Mouse (Mus musculus): ENCODE results near the gene Acad10.

Acad10 gene

GRCm38 (mm10) chr5:121595758-121596157 is 64.6 kb downstream of the Acad10 start:
- no peak for DNase-seq

- no peak for DNase-seq
These were observed 65.5 kb downstream of the Acad10 start for GRCm38 (mm10) chr5:121594714-121595313.

GRCm38 (mm10) chr5:121593451-121594401 is 66.6 kb downstream of the Acad10 start, which contains the start of gene Aldh2:
Gene Aldh2, minus strand, starts transcription at chr5:121593824.
- peak; percentile 70 to 71 for DNase-seq

DNA sequence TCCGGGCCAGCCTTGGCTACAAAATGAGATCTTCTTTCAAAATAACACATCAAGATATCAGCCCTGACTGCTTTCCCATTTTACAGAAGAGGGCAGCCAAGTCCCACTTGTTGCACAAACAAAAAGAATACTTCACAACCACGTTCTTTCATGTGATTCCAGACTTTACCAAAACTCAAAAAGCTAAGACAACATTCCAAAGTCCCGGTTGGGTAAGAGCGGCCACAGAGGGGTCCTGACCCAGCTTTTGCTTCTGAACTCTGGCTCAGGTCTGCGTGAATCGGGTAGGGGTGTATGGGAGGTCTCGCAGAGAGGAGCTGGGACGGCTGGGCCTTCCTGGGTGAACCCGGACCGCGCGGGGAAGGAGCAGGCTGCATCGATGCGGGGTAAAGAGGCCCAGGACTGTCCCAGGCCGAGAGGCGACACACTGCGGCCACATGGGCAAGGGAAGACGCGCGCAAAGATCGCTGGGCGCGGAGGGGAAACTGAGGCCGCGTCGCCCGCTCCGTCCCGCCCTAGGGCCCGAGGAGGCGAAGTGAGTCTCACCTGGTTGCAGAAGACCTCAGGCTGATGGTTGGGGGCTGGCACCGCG is 67.4 kb downstream of the Acad10 start:
- DNase-seq = peak in 1 of 2 experiments; percentile 10

- DNase-seq = no peak
These were observed 68.1 kb downstream of the Acad10 start for GRCm38 (mm10) chr5:121592064-121592815.

GRCm38 (mm10) chr5:121591417-121592063 is 68.8 kb downstream of the Acad10 start:
- DNase-seq = no peak

DNA sequence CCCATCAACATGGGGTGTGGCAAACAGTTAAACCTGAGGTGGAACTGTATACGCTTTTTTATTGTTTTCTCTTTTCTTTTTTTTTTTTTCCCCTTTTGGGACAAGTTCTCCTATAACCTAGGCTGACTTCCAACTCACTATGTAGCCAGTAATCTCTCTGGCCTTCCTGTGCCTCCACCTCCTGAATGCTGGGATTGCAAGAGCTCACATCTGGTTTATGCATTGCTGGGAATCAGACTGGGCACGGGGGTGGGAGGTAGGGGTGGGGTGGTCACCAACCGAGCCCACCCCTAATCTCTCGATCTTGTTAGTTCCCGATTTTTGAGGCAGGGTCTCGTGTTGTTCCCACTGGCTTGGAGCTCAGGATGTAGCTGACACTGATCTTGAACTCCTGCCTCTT is 70.4 kb downstream of the Acad10 start:
- no peak for DNase-seq

- DNase-seq = no peak
These were observed 73.8 kb downstream of the Acad10 start for GRCm38 (mm10) chr5:121586400-121587039.

GRCm38 (mm10) chr5:121585699-121586098 is 74.6 kb downstream of the Acad10 start:
- no peak for DNase-seq

DNA sequence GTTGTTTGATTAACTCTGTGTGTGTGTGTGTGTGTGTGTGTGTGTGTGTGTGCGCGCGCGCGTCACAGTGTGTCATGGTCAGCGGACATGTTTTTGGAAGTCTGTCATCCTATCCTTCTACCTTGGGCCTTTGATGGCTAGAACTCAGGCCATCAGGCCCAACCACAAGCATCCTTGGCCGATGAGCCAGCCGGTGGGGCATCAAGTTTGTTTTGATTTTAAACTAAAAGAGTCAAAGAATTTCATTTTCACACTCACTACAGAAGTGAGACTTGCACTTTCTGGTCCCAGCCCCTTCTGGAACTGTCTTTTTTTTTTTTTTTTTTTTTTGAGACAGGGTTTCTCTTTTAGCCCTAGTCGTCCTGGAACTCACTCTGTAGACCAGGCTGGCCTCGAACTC is 75.3 kb downstream of the Acad10 start:
- no peak for DNase-seq

DNA sequence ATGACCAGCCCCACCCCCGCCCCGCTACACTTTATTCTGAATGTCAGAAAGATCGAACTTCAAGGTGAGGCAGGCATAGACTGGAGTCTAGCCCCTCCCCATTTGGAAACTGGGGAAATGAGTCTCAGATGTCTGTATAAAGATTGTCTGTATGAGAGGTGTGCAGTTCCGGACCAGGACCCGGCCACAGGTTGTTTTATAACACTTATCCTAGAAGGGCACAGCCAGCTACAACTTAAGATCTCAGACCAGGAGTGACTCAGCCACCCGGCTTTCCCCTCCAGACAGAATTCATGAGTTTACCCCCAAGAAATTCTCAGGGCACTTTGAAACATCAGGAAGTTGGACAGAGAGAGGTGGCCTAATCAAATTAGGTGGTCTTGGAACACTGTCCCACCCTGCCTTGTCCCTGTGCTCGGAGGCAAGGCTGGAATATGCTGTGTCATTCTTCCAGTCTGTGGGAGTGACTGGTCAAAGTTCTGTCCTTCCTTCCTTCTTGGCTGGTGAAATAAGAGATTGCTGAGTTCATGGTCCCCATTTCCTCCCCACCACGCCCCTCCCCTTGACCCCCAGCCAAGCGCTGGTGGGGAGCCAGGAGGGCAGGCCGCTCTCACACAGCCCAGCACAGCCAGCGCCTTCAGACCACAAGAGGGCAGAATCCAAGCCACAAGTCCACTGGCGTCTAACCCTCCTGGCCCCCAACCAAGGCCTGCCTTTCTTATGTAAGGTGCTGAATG is 76.4 kb downstream of the Acad10 start:
- DNase-seq = peak; percentile 61 to 77

GRCm38 (mm10) chr5:121581945-121582344 is 78.4 kb downstream of the Acad10 start:
- DNase-seq = no peak

- no peak for DNase-seq
These were observed 83.3 kb downstream of the Acad10 start for GRCm38 (mm10) chr5:121576927-121577488.

GRCm38 (mm10) chr5:121575867-121576266 is 84.4 kb downstream of the Acad10 start:
- no peak for DNase-seq

DNA sequence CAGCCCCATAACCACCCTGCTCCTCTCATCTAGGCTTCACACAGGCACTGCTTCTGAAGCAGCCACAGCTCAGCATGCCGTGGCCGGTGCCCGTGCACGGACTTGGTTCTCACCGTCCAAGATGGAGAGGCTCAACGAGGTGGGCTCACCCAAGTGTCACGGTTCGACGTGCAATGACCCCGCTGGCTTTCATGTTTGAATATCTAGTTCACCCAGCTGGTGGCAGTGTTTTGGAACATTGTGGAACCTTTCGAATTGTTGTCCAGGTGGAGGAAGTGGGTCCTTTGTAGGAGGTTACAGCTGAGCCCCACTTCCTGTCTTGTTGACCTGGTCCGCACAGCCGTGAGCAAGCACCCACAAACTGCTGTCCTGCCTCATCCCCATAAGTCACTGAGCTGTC is 86.2 kb downstream of the Acad10 start:
- DNase-seq = no peak

Data from cerebellum, adult 18-20 months (tissue).